ENCODE assay signal across 9 mouse cellular contexts in genomic region chr11:54724353-54725034, GRCm38 (mm10).
DNase-seq lines count a peak whose midpoint lies in the region; TF ChIP-seq lines count a peak whose summit lies in the region.
"Had no signal": no experiment of that assay in that cellular context is flagged by ENCODE, and none has a peak within 500 bp of the region (broad histone marks: within the 10 kb centered on the region; RNA-seq: fewer than 3 reads in every experiment).

No protein-coding gene starts in this region.

- peak overlapping the region; percentile 13; the same call in 1 of the 2 replicates for H3K27ac ChIP-seq in left cerebral cortex, adult 2 months
- H3K27ac ChIP-seq: stomach, embryonic 15.5 days had no signal

- TF ChIP-seq CTCF in left cerebral cortex, adult 2 months (IDR thresholded peaks at IDR 0.05): no peak

- no peak overlapping the region for H3K4me3 ChIP-seq in left cerebral cortex, adult 2 months
- H3K4me3 ChIP-seq: stomach, embryonic 15.5 days had no signal

- peak; percentile 24 for DNase-seq in embryo, embryonic 11 days
- no peak for DNase-seq in embryo, embryonic 10.5 days (ENCODE audit: low spot score)
- no peak for DNase-seq in left cerebral cortex, adult 2 months (ENCODE audit: extremely low spot score in 1 of 2, low spot score in 2 of 2)
- no peak for DNase-seq in left cerebral cortex, adult 18-20 months (ENCODE audit: low spot score in 2 of 2)
- peak; percentile 33 to 66 for DNase-seq in adrenal gland, postnatal 36 days
- DNase-seq in left cerebral cortex, postnatal 4 days: peak; percentile 64
- DNase-seq in thymus, postnatal 25 days: no peak
- no peak for DNase-seq in spleen, postnatal 14 days (ENCODE audit: low spot score in 2 of 2)

- intact Hi-C loops in left cerebral cortex, adult 2 months (cut with DNase I): no loop called here
- intact Hi-C loops in left cerebral cortex, postnatal 4 days (cut with DNase I): no loop called here

Comparison
In these comparisons a context has a peak if more than half of its experiments do, and no peak if none do; other contexts are left out.
1. DNase-seq: peak in embryo, embryonic 11 days (single experiment), adrenal gland, postnatal 36 days (2 of 2) and left cerebral cortex, postnatal 4 days (single experiment); none in embryo, embryonic 10.5 days (single experiment), left cerebral cortex, adult 2 months (0 of 2), left cerebral cortex, adult 18-20 months (0 of 2), thymus, postnatal 25 days (single experiment) and spleen, postnatal 14 days (0 of 2).